Mouse (Mus musculus): ENCODE results near the gene Nisch.

The Nisch gene

GRCm38 (mm10) chr14:31130236-31131220 lies 86.2 kb downstream of the Nisch start, which contains the start of gene Nt5dc2:
Gene Nt5dc2, plus strand, starts transcription at chr14:31131053.
- DNase-seq (ENCODE audit: low spot score): peak; percentile 97

DNA sequence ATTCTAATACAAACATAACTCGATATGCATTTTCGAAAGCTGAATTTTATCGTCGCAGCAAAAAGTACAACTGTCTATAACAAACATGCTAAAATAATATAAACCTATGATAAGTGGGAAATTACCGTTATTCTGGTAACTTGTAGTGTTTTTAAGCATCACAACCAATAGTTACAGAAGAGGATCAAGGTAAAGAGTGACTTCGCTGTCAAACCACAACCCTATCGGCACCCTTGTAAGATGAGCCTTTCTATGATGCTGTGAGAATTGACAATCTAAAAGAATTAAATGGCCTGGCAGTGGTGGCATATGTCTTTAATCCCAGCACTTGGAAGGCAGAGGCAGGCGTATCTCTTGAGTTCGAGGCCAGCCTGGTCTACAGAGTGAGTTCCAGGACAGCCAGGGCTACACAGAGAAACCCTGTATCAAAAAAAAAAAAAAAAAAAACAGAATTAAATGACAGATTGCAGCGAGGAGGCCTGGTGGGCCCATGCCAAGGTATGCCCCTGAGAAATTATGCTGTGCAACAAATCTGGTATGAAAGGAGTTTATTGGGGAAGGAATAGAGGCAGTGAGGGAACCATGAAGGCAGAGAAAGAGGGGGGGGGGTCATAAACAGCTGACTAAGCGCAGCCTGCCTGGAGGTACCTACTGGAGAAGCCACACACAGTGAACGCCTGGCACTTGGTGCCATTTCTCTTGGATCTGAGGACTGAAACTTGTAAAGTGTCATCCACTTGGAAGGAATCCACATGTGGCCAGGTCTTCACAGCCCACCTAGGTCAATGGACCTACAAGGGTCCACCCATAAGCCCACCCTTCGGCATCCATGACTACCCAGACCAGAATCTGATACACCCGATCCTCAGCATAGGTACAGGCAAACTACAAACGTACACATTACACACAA lies 87.2 kb downstream of the Nisch start:
- no peak for DNase-seq (ENCODE audit: low spot score)

- DNase-seq (ENCODE audit: low spot score): peak; percentile 99
Observed at GRCm38 (mm10) chr14:31128826-31129219, 87.9 kb downstream of the Nisch start, which contains the start of gene Smim4. Gene Smim4, minus strand, starts transcription at chr14:31128956.

- peak; percentile 70 for DNase-seq (ENCODE audit: low spot score)
Observed at GRCm38 (mm10) chr14:31128101-31128825, 88.5 kb downstream of the Nisch start.

GRCm38 (mm10) chr14:31126826-31127225 lies 89.9 kb downstream of the Nisch start:
- no peak for DNase-seq (ENCODE audit: low spot score)

DNA sequence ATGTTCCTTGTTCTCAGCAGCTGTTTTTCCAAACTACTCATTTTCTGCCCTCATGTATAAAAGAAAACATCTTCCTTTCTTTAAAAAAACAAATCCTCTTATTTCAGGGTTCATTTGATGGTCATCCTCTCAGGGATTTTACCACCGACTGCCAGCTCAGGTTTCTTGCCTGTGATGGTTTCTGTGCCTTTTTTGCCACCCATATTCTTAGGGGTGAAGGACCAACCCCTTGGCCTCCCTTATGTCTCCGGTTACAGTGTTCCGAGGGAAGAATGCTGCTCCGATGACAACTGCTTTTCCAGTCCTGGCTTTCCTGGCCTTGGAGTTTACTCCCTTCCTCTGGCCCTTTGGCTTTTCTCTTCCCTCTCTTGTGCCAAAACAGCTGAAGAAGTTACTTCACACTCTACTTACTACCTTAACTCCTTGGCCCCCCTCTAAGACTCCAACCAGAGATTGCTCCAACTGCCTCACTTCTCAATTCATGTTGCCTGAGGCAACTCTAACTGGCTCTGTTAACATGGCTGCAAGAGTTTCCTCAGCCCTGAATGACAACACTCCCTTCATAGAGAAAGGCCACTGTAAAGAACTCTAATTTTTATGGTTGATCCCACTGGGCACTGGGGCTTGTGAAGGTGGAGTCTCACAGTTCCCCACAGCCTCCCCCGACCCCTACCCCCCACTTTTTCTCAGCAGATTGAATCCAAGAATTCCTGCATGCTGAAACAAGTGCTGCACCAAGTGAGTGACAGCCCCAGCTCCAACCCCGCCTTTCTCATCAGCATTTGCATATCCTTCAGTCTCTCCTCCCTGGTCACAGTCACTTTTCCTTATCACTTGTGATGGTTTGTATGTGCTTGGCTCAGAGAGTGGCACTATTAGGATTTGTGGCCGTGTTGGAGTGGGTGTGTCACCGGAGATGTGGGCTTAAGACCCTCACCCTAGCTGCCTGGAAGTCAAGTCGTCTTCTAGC lies 91.4 kb downstream of the Nisch start:
- DNase-seq (ENCODE audit: low spot score): peak; percentile 45

All from embryo, embryonic 10 days (tissue).